Mouse (Mus musculus) cerebellum, adult (tissue): Measurements from ENCODE around the gene Setd7.
"Not testable (repeated sequence)": the region's sequence is repeated elsewhere in the genome, so short reads cannot be mapped to it uniquely, and the experiment has no call there.

Experiments
- ATAC-seq: cut with Nextera tagmentation; 2 replicates; pipeline ENCODE4 v1.9.2; 2017; ENCODE audit warnings: mild to moderate bottlenecking, moderate library complexity, mixed read lengths; ENCODE audit not compliant: insufficient number of reproducible peaks, low FRiP score, low TSS enrichment

The Setd7 gene

GRCm38 (mm10) chr3:51560511-51561108 is at the start of gene Setd7:
TSS of gene Setd7 (minus strand) at chr3:51560879.
- ATAC-seq, result peak; percentile 67

- ATAC-seq, result no peak
These were observed 43.8 kb upstream of the Setd7 start for GRCm38 (mm10) chr3:51604489-51604888.

DNA sequence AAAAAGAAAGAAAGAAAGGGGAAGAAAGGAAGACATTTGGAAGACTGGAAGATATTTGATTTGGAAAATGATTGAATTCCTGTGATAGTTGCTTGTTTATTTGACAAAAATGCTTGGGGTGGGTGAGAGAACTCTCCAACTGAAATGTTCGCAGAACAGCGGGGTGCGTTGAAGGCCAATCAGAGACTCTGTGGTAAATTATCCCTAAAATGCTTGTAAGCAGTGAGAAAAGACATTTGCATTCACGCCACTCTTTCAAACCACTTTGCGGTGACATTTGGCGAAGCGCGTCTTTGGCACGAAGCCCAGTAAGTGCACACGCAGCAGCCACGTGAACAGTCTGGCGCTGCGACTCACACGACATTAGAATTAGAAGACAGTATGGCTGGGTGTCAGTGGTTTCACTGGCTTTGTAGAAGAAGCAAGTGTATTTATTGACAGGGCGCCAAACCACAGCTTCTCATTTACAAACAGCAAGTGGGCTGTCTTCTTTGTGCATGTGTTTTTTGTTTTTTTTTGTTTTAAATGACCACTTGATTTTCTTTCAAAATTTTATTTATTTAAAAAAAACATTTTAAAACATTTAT is 43.1 kb upstream of the Setd7 start:
- ATAC-seq, result no peak

- ATAC-seq, result no peak
These were observed 40.8 kb upstream of the Setd7 start for GRCm38 (mm10) chr3:51601461-51601860.

GRCm38 (mm10) chr3:51600728-51601127 is 40.0 kb upstream of the Setd7 start:
- no peak for ATAC-seq

GRCm38 (mm10) chr3:51599057-51599630 is 38.5 kb upstream of the Setd7 start:
- no peak for ATAC-seq

- ATAC-seq, result no peak
These were observed 35.9 kb upstream of the Setd7 start for GRCm38 (mm10) chr3:51596538-51596937.

GRCm38 (mm10) chr3:51593506-51593905 is 32.8 kb upstream of the Setd7 start:
- ATAC-seq, result no peak

GRCm38 (mm10) chr3:51591591-51591990 is 30.9 kb upstream of the Setd7 start:
- no peak for ATAC-seq

DNA sequence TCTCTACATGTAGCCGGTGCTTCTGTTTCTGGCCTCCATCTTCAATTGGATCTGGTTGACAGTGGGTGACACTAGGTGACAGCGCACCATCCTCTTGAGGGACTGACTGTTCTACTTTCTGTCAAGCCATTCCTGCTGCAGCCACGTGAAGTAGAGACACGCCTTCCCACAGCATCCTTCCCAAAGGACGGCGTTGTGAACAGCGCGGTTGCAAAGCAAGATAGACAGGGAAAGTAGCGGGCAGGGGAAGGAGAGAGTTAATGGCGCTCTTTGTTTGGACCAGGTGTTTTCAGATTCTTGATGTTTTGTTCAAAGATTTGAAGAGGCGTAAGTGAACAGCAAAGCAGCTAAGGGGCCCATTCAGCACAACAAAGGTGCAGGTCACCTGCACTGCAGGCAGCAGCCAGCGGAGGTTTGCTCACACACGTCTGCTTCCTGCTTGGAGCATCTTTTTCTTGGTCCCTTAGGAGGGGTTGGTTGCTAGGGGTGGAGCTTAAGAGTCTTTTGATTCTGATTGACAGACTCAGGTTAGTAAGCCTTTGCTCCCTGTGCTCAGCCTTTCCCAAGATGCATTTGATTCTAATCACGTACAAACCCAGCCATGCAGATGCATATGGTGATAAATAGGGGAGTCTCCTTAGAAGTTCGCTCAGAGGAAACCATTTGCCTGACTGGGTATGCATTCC is 29.7 kb upstream of the Setd7 start:
- ATAC-seq, result no peak

GRCm38 (mm10) chr3:51587697-51588262 is 27.1 kb upstream of the Setd7 start:
- ATAC-seq, result no peak

DNA sequence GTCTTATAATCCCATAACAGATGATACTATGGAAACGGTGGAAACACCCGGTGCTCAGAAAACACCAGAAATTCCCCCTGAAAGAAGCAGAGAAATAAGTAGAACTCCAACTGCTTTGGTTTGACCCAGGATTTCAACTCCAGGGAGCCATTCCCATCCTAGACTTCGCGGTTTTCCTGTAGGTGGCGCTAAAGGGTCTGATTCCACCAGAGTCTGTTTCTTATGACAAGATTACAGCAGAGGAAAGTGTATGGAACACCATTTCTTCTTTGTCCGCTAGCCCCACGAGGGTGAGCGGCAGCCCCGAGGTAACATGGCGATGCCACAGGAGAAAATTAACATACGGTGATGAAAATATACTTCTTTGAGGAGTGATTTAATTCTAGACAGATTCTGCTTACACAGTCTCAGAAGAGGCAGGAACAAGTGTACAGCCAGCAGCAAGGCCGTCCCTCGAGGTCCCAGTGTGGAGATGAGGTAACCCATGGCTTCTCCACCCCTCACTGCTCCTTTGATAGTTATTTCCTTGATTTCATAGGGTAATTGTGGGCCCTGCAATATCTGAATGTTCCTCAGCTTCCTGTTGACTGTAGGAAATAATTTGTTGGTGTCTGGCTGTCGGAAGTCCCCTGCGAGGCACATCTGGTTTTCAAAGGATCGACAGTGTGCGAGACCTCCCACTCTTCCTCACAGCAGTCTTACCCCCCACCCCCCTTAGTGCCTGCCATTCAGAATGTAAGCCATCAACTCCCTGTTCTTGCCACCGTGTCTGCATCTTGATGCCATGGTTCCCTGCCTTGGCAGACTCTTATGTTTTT is 23.1 kb upstream of the Setd7 start:
- ATAC-seq, result peak; percentile 78

DNA sequence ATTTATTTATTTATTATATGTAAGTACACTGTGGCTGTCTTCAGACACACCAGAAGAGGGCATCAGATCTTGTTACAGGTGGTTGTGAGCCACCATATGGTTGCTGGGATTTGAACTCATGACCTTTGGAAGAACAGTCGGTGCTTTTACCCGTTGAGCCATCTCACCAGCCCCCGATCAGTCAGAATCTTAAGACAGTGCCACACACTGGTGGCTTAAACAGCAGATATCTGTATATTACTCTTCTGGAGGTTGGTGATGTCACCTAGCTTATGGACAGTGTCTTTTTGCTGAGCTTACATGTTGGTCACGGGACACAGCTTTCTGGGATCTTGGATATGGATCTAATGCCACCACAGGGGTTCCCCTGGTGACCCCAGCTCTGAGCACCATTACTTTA is 18.6 kb upstream of the Setd7 start:
- ATAC-seq, result not testable (repeated sequence)

DNA sequence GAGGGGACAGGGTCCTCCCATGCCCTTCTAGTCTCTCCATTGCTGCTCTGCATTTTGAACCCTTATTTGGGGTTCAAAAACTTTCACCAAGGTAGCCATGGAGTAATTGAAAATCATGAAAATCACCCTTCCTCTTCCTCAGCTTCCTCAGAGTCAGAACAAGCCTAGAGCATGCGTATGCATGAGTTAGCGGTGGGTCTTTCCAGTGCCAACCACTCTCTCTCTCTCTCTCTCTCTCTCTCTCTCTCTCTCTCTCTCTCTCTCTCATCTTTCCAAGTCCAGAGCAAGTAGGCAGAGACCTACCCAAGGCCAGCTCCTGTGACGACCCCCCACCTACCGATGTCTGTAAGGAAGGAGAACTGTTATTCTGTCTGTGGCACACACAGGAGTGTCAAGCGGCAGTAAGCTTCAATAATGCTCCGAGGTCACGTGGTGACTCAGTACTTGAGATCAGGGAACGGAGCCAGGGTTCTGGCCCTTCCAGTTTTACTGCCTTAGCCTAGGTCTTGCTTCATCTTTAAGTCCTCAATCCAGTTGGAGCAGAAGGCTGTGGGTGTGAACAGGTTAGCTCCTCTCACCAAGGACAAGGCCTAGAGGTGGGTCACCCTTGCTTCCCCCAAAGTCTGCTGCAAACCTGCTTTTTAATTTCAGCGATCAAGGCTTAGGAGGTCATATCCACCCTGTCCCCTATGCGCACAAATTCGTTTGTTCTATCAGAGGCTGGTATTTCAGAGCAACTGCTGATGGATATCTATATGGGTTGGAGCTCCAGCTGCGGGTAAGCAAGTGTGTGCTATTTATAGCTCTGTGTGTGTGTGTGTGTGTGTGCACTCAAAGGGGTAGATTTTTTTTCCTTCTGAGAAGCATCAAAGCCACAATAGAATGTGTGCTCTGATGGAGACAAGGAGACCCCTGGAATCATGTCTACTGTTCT is 17.4 kb upstream of the Setd7 start:
- ATAC-seq, result no peak

DNA sequence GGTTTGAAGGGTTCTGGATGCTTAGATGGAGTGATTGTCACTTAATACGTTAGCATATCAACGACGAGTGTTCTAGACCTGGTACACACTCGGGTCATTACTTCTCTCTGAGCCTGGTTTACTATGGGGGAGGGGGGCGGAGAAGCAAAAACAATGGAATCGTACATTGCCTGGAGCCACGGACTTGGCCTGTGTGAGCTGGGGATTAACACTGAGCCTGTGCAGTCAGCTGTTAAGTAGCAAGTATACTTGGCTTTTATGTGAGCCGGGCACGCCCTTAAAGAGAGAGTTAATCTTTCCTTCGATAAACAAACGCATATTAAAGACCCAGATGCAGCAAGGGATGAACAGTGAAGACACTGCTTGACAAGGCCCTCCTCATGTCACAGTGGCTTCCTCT is 16.7 kb upstream of the Setd7 start:
- ATAC-seq, result no peak

GRCm38 (mm10) chr3:51573915-51574314 is 13.2 kb upstream of the Setd7 start:
- ATAC-seq, result no peak

GRCm38 (mm10) chr3:51570200-51570599 is 9.5 kb upstream of the Setd7 start:
- no peak for ATAC-seq

GRCm38 (mm10) chr3:51561993-51562385 is 1.3 kb upstream of the Setd7 start:
- no peak for ATAC-seq
